Mouse (Mus musculus): ENCODE data around the gene Phf2.

Gene Phf2

DNA sequence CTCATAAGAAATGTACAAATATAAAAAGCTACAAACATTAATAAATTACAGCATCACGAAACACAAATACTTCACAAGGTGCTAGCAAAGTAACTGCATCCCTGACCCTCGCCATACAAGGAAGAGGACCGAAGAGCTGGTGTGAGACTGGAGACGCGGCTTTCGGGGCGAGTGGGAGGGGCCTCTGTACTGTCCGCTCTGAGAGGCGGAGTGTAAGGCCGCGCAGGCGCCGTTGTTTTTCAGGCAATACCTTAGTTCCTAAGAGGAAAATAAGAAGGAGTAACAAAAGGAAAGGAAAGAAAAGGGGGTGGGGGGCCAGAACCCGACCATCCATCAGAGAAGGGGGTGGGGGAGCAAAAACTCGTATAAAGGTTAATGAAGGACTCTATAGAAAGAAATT is 68.7 kb downstream of the Phf2 start:
- WGBS = 81% methylated on average over 15 of the region's 15 CpGs

DNA sequence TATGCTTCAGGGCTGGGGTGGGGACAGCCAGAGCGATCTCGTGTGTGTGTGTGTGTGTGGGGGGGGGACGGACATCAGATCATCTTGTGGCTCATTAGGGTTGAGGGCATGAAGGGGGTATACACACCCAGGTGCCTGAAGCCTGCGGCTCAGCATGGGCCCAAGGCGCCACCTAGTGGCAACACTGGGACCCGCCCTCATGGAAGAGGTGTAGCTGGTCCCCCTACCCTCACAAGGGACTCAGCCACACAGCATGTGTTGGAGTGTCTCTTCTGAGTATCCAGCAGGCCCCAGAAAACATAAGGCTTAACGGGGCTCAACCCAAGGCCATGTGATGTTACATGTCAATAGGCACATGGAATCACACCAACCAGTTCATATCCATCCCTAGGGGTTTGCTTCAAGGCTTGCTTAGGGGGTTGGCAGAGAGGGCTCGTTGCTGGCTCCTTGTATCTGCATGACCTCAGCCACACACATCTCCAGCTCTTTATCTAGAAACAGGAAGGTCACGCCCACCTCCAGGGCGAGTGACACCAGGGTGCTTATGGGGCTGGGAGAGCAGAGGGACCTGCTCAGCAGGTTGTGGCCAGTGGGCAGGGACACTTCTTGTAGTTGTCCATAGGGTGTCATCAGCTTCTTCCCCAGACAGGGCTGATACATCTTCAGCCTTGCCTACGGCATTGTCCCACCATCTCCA is 69.9 kb downstream of the Phf2 start:
- 39% methylated on average over 11 of the region's 11 CpGs for WGBS

DNA sequence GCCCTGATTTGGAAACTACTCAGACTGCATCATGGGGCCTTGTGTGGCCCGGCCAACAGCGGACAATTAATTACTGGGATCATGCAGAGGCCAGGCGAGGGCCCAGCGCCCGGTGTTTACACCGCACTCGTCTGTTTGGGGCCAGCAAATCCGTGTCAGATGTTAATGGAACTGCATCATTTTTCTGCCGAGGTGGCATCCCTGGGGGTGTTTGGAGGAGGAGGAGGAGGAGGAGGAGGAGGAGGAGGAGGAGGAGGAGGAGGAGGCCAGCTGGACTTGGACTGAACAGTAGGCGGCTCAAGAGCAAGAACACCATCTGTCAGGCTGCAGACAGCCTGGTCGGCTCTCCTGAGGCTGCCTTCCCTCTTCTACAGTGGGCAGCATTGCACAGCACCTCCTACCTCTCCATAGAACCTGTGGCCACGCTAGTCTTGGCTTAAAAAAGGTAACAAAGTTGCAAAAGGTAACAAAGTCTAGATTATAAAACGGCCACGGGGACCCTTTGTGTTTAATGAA is 72.6 kb downstream of the Phf2 start:
- WGBS = 40% methylated on average over 14 of the region's 14 CpGs

DNA sequence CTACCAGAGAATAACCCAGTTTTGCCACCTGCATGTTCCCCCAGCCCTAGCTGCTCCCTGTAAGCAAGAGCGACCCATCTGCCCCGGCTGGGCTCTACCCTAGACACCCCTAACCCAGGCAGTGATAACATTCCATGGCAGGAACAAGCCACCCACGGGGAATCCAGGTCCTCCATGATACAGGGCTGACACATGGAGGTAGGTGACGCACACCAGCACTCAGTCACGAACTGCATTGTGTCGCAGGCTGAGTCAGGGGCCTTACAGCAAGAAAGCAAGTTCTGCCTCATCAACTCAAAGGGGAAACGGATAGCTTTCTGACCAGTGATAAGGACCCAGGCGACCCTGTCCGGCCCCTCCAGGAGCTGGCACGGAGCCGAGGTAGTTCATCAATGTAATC is 74.0 kb downstream of the Phf2 start:
- 86% methylated on average over 11 of the region's 11 CpGs for WGBS

DNA sequence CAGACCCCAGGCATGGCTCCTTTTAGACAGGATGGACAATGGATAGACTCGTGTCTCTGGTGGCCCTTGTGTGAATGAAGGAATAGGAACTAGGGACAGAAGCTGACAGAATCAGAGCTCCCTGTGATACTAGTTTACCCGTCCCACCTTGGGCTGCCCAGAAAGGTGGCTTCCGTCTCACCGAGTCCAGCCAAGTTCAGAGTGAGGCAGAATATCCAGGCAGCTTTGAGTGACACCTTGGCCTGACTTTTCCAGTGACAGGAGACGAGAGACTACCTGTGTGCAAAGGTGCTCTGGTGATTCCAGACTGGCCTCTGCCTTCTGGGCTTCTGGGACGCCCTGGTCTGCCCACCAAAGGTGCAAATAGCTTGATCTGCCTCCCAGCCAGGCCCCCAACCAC is 75.2 kb downstream of the Phf2 start:
- WGBS = 94% methylated on average over 6 of the region's 6 CpGs

DNA sequence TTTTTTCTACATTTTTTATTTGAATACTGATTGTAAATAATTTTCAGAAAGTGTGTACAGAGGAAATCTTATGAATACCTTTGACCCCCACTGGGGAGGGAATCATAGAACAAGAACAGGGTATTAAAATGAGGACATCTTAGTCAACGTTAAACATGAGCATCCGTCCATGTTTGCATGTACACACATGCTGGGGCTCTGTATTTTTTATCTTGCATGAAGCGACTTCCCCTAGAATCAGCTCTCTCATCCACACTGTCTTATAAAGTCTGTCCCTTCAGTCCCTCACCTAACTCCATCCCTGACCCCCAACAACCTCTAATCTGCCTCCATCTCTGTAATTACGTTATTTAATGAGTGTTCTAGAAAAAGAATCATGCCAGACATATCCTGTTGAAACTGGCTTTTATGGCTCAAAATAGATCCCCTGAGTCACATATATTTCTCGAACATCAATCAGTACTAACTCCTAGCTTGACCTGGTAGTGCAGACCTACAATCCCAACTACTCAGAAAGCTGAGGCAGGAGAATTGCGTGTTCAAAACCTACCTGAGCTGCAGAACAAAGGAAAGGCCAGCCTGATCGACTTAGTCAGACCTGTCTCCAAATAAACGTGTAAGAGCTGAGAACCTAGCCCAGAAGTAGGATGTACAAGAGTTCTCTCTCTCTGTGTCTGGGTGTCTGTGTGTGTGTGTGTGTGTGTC is 86.2 kb downstream of the Phf2 start:
- 83% methylated on average over 8 of the region's 8 CpGs for WGBS

DNA sequence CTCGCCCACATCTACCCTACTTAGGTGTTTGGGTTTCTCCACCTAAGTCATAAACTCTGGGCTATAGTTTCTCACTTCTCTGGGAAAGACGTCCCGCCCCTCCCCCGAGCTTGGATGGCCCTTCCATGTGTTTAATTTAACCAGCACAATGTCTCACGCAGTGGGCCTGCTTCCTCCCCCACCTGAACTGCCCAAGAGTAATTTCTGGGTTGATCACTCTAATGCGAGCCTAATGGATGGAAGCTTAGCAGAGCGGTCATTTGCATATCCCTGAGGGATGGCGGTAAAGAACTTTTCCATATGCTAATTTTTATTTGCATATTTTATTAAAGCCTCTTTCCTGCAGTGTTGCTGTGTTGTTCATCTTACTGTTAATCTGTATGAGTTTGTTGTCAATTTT is 86.8 kb downstream of the Phf2 start:
- WGBS = 70% methylated on average over 8 of the region's 8 CpGs

DNA sequence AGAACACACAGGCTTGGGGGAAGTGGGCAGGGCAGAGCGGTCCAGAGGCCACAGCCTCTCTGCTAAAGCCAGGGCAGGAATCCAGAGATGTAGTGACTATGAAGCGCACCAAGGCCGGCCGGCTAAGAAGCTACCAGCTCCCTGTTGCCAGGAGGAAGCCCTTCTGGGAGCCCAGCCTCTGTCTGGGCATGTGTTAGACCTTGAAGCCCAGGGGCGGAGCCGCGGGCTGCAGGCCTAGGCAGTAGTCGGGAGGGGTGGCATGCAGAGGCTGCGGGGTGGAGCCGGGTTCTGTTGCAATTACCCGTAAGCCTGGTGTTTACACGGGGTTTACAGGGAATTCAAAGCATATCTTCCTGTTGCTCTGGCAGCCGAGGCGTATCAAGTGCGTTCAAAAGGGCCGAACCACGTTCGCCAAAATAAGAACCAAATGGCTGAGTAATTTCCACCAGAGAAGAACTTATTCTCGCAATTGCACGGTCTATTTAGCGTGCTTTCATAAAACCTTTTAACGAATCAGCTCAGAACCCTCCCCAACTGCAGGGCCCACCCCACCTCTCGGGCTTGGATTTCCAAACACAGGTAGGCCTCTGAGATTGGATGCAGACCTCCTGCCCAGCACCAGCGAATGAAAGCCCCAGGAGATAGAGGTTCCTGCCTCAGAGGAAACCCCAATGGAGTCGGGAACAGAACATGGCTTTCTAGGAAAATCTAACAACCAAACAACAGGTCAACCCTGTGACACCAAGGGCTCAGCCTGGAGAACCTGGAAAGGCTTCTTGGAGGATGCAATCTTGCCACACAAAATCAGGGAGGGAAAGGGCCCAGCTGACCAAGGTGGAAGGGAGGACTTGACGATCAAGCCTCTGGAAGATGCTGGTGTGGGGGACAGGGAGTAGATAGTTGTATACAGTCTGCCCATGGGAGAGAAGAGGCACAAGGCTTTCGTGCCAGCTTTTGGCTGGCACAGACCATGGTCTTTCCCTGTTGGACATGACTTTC is 87.9 kb downstream of the Phf2 start:
- WGBS = 65% methylated on average over 27 of the region's 27 CpGs

DNA sequence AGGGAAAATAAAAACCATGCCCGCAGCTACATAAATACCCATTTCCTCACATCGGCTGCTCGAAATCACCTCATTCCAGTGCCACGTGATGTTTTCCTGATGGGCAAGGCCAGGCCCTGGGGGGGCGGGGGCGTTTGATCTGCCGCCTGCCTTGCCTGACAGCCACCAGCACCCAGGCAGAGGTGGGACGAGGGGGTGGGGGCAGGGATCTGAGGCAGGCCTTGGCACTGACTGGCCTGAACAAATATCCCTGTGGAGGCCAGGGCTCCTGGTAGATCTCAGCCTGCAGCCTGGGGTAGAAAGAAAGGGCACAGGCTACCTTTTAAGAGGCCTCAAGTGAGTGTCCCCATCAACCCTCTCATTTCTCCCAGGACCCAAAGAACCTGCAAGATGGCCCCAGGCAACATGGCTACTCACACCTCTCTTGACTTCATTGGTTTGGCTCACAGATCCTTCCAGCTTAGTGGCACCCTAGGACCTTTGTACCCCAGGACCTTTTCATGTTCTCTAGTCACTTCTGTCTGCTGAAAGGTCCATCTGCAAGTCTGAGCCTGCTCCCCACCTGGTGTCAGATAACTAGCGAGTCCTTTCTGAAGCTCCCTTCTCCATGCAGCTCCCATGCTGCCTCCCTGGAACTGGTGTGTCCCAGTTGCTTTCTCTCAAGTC is 90.4 kb downstream of the Phf2 start:
- WGBS = 77% methylated on average over 9 of the region's 9 CpGs

DNA sequence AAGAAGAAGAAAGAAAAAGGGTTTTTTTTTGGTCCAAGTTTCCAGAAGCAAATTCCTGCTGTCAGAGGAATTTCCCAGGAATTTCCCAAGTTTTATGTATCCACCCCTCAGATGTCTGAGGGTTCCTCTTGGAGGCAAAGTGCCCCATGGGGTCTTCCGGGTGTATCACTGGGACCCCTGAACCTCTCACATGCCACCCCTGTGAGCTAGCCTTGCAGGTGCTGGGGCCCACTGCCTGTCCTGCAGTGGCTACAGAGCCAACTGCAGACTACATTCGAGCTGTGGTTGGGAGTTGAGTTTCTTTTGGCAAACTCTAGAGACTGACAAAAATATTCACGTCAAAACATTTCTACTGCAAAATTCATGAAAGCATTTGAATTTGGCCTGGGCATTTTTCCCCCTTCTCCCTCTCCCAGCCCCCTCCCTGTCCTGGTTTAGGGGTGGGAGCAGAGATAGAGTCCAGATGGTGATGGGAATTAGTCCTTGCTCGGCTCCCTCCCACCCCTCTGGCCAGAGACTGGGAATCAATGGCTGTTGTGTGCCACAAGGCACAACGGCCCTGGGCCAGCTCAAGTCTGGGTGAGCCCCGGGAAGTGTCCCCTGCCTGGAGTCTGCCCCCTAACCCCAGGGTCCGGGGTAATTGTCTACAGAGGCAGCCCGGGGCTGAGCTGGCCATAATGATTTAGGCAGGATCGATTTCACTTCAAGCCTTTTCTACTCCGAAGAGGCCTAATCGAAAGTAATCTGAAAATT is 91.2 kb downstream of the Phf2 start:
- WGBS = 46% methylated on average over 11 of the region's 11 CpGs

DNA sequence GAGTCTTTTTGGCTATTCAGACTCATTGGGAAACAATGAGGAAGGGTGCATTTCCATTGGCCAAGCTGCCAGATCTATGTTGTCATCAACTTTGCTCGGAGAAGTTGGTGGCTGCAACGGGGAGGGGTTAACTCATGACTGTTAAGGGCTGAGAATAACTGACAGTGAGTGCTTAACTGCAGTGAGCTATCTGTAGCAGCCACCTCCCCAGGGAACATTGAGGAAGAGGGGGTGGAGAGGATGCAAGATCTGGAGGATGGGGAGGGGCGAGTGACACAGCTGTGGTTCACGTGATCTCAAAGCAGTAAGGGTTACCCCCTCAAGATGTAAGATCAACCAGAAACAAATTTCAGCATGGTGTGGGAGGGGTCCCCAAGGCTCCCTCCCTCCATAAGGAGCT is 92.8 kb downstream of the Phf2 start:
- 55% methylated on average over 4 of the region's 4 CpGs for WGBS

DNA sequence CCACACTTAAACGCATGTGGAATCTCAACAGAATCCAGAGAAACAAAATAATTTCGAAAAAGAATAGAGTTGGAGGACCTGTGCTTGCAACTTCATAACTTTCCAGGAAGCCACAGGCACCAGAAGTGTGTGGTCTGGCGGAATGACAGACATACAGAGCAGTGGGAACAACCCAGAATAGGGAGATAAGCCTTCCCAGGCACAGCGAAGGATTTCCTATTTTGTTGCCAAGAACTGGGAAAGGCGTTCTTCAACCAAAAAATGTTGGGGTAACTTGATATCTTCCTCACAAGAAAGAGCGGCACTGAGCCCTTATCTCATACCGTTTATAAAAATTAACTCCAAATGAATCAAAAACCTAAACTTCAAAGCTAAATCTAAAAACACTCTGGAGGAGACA is 96.4 kb downstream of the Phf2 start:
- WGBS = 51% methylated on average over 7 of the region's 7 CpGs

DNA sequence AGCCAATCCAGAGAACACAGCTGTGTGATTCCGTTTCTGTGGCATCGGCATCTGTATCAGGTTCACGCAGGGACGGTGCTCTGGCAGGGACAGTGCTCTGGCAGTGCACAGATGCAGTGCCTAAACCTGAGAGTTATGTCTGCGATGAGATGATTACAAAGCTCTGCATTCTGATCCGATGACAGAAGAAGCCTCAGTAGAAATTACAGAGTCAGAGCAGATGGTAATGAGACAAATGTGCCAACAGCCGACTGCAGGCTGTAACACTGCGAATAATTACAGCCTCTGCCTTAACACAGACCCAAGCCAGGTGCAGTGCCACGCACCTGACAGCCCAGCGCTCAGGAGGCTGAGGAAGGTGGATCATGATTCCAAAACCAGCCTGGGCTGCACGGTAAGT is 102.8 kb downstream of the Phf2 start:
- WGBS = 30% methylated on average over 11 of the region's 11 CpGs

DNA sequence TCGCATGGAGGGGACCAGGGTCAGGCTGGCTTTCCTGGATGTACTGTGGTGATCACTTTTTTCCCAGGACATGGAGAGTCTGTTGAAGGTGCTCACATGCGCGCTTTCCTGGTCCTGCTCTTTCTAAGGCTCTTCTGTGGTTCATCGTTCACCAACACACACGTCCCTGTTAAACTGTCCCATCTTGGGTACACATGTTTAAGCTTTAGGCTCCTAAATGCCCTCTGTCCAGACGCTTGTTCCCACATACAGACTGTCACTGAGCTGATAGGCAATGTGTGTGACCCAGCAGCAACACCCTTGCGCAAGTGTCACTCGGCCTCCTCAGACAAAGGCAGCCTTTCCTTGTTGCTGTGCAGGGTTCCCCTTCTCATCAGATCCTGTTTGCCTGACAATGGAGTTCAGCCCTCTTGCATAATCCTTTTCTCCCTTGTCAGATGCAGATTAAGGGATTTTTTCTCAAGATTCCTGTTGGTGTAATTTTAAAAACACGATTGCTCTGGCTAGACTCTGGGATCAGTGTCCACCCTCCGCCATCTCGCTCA is 107.1 kb downstream of the Phf2 start:
- WGBS = 75% methylated on average over 11 of the region's 11 CpGs

DNA sequence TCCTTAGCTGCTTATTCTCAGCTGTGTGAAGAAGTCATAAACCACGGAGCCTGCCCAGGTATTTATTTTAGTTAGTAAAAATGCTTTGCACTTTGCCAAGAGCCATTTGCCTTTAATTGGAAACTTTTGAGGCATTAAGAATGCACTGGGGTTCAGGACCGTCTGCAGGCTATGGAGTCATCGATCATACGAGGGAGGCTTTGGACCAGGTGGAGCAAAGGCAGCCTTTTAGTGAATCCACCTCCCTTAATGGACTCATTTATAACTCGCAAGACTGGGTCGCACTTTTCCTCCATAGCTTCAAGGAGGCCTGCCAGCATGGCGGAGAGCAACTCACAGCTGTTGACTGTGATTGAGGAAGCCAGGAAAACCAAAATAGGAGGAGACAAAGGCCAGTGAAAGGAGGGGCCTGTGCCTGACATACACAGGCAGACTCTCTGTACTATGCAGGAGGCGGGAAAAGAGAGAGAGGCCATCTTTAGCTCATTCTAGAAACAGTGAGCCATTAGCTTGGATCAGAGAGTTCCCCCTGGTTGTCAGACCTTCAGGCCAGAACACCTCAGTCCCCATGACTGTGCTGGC is 110.0 kb downstream of the Phf2 start:
- WGBS = 89% methylated on average over 8 of the region's 8 CpGs

DNA sequence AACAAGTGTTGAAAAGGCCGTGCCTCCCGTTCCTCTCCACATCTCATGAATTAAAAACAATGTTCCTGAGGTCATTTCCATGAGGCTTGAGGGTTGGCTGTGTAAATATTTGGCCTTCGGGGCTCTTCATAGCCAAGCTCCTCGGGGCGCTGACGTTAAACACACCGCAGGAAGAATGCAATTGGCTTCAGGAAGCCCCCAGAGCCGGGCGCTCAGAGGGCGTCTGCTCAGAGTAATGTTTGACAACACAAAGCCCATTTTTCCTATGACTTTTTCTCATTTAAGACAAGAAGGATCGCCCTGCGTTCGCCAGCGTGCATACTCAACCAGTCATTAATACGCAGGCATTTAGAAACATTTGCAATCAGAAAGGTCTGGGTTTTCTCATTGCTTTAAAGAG is 114.2 kb downstream of the Phf2 start:
- WGBS = 69% methylated on average over 15 of the region's 15 CpGs
